Comparison of ENCODE assay signal across 9 mouse cellular contexts in the genomic region with DNA sequence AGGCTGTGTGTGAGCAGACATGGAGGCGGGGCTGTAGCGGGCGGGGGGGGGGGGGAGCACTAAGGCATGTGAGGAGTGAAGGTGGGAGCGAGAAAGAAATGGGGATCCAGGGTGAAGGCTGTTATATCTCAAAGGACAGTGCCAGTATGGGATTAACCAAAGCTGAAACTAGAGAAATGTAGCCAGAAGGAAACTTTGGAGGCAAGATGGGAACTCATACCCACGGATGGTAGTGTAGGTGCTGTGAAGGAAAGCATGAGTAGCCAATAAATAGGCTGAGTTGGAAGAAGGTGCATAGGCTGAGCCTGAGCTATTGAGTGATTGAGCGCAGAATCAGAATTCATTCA. TPM values are rescaled to one million over a fixed set of nuclear protein-coding genes. Genes with fewer than 3 reads are reported as not detected.
DNase-seq lines count a peak whose midpoint lies in the region; ATAC-seq and TF ChIP-seq lines count a peak whose summit lies in the region.
"Had no signal": no experiment of that assay in that cellular context is flagged by ENCODE, and none has a peak within 500 bp of the region (broad histone marks: within the 10 kb centered on the region; RNA-seq: fewer than 3 reads in every experiment).

No protein-coding gene starts in this region.

- no peak for DNase-seq in heart, adult 2 months
- no peak for DNase-seq in ES-E14 (ENCODE audit: low read depth, low spot score)
- DNase-seq in forebrain, postnatal 0 days = no peak
- DNase-seq in liver, postnatal 0 days = no peak
- DNase-seq in left cerebral cortex, adult 18-20 months (ENCODE audit: low spot score in 2 of 2) = no peak
- no peak for DNase-seq in kidney, adult 9 months

- H3K4me2 ChIP-seq in heart, embryonic 14.5 days (ENCODE audit: low read length) = peak overlapping the region; percentile 64
- peak overlapping the region; percentile 38 for H3K4me2 ChIP-seq in forebrain, postnatal 0 days (ENCODE audit: low read depth)
- peak overlapping the region; percentile 85 for H3K4me2 ChIP-seq in liver, postnatal 0 days (ENCODE audit: low read depth, low read length)

- no peaks in the 10 kb centered on the region for H3K9me3 ChIP-seq in heart, embryonic 14.5 days (ENCODE audit: control insufficient read depth, low read length)
- H3K9me3 ChIP-seq in ES-E14 (ENCODE audit: control insufficient read depth, insufficient read depth, low read depth, low read length) = no peaks in the 10 kb centered on the region
- no peaks in the 10 kb centered on the region for H3K9me3 ChIP-seq in forebrain, postnatal 0 days (ENCODE audit: low read length)
- H3K9me3 ChIP-seq in liver, postnatal 0 days (ENCODE audit: low read length) = no peaks in the 10 kb centered on the region

- no peaks in the 10 kb centered on the region for H3K27me3 ChIP-seq in heart, embryonic 14.5 days (ENCODE audit: control insufficient read depth, insufficient read depth, low read length)
- no peaks in the 10 kb centered on the region for H3K27me3 ChIP-seq in heart, adult 2 months (ENCODE audit: control insufficient read depth, insufficient read depth, low read length)
- no peaks in the 10 kb centered on the region for H3K27me3 ChIP-seq in forebrain, postnatal 0 days (ENCODE audit: insufficient read depth, low read length)
- H3K27me3 ChIP-seq in liver, postnatal 0 days (ENCODE audit: insufficient read depth, low read length) = no peaks in the 10 kb centered on the region

- TF ChIP-seq EP300 in heart, adult 2 months (IDR thresholded peaks at IDR 0.05; ENCODE audit: insufficient read depth, low read depth, low read length) = no peak
- TF ChIP-seq EP300 in liver, postnatal 0 days (IDR thresholded peaks at IDR 0.05; ENCODE audit: low read depth) = no peak

- 26% methylated on average over 5 of the region's 6 CpGs for WGBS in heart, embryonic 14.5 days
- WGBS in heart, adult 2 months = 25% methylated on average over 6 of the region's 6 CpGs
- WGBS in forebrain, postnatal 0 days = 31% methylated on average over 5 of the region's 6 CpGs
- 18% methylated on average over 5 of the region's 6 CpGs for WGBS in liver, postnatal 0 days (ENCODE audit: insufficient replicate concordance)

- TF ChIP-seq CTCF in heart, adult 2 months (IDR thresholded peaks at IDR 0.05) = no peak
- TF ChIP-seq CTCF in forebrain, postnatal 0 days (IDR thresholded peaks at IDR 0.05; ENCODE audit: low read depth) = no peak
- TF ChIP-seq CTCF in liver, postnatal 0 days (IDR thresholded peaks at IDR 0.05; ENCODE audit: low read depth) = no peak

- H3K27ac ChIP-seq in heart, embryonic 14.5 days (replicated peaks in 1 of 2; ENCODE audit: control insufficient read depth in 1 of 2, insufficient read depth in 1 of 2, low read depth in 2 of 2, low read length in 2 of 2) = no peak overlapping the region
- H3K27ac ChIP-seq in heart, adult 2 months = no peak overlapping the region
- H3K27ac ChIP-seq in ES-E14 (ENCODE audit: insufficient read depth, low read depth, low read length, poor library complexity, severe bottlenecking) = no peak overlapping the region
- H3K27ac ChIP-seq in forebrain, postnatal 0 days (ENCODE audit: low read depth, low read length) = peak overlapping the region; percentile 59; the same call in 1 of the 2 replicates
- H3K27ac ChIP-seq in liver, postnatal 0 days (ENCODE audit: low read depth) = peak overlapping the region; percentile 66

- H3K9ac ChIP-seq in heart, embryonic 14.5 days (ENCODE audit: low read length) = no peak overlapping the region; the same call in 1 of the 2 replicates
- H3K9ac ChIP-seq in heart, adult 2 months (ENCODE audit: low read depth, low read length) = no peak overlapping the region
- peak overlapping the region; percentile 48; the same call in 1 of the 2 replicates for H3K9ac ChIP-seq in ES-E14 (ENCODE audit: insufficient read depth, low read depth, low read length, poor library complexity, severe bottlenecking)
- H3K9ac ChIP-seq in forebrain, postnatal 0 days = 0 out of 2 replicates have a peak overlapping the region, but pooled peaks have one; percentile 31
- H3K9ac ChIP-seq in liver, postnatal 0 days (replicated peaks) = no peak overlapping the region

- no peak for ATAC-seq in heart, embryonic 14.5 days (ENCODE audit: insufficient number of reproducible peaks, insufficient read depth, low FRiP score, low read depth)
- no peak for ATAC-seq in forebrain, postnatal 0 days
- ATAC-seq in liver, postnatal 0 days = no peak
- ATAC-seq in erythroid progenitor cell, adult 5-6 weeks (replicated peaks; ENCODE audit: low FRiP score, poor library complexity, severe bottlenecking) = no peak

- intact Hi-C loops in heart, adult 2 months (cut with DNase I) = loop anchor here (5.0 kb wide), 1 partner anchor 67 kb away; no protein-coding TSS in a partner anchor

- H3K79me2 ChIP-seq in heart, adult 2 months (replicated peaks; ENCODE audit: control insufficient read depth, insufficient read depth, low read length) = no peaks in the 10 kb centered on the region

- no peaks in the 10 kb centered on the region for H3K36me3 ChIP-seq in heart, embryonic 14.5 days (ENCODE audit: control insufficient read depth, insufficient read depth, low read length)
- no peaks in the 10 kb centered on the region for H3K36me3 ChIP-seq in heart, adult 2 months (ENCODE audit: control insufficient read depth, insufficient read depth, low read length)
- peaks cover 2% of the 10 kb centered on the region; the same call in 1 of the 2 replicates for H3K36me3 ChIP-seq in ES-E14 (ENCODE audit: control insufficient read depth, insufficient read depth, low read length, poor library complexity, severe bottlenecking)
- no peaks in the 10 kb centered on the region for H3K36me3 ChIP-seq in forebrain, postnatal 0 days (ENCODE audit: insufficient read depth)
- no peaks in the 10 kb centered on the region for H3K36me3 ChIP-seq in liver, postnatal 0 days (replicated peaks; ENCODE audit: insufficient read depth, low read length)

- peaks cover 11 to 25% of the 10 kb centered on the region in 2 experiments for H3K4me1 ChIP-seq in heart, embryonic 14.5 days (ENCODE audit: control insufficient read depth in 2 of 2, insufficient read depth in 2 of 2, low read length in 2 of 2)
- no peaks in the 10 kb centered on the region; the same call in none of the 2 replicates for H3K4me1 ChIP-seq in heart, adult 2 months (ENCODE audit: control insufficient read depth, insufficient read depth, low read length)
- H3K4me1 ChIP-seq in ES-E14 (ENCODE audit: control insufficient read depth in 2 of 2, insufficient read depth in 2 of 2, low read length in 2 of 2, poor library complexity in 1 of 2) = peaks cover 0 to 9% of the 10 kb centered on the region in 2 experiments; a peak in 1 of 4 replicates
- no peaks in the 10 kb centered on the region; the same call in 1 of the 2 replicates for H3K4me1 ChIP-seq in forebrain, postnatal 0 days (ENCODE audit: insufficient read depth)
- H3K4me1 ChIP-seq in liver, postnatal 0 days (ENCODE audit: insufficient read depth) = peaks cover 16% of the 10 kb centered on the region

- H3K4me3 ChIP-seq in heart, embryonic 14.5 days (ENCODE audit: control insufficient read depth in 1 of 2, insufficient read depth in 1 of 2, low read depth in 1 of 2, low read length in 2 of 2) = peak overlapping the region; percentile 52 to 59
- no peak overlapping the region; the same call in 1 of the 2 replicates for H3K4me3 ChIP-seq in heart, adult 2 months
- peak overlapping the region; percentile 54 to 93 for H3K4me3 ChIP-seq in ES-E14 (ENCODE audit: insufficient read depth in 1 of 2, low read depth in 1 of 2, low read length in 2 of 2, poor library complexity in 1 of 2, severe bottlenecking in 1 of 2)
- H3K4me3 ChIP-seq in forebrain, postnatal 0 days (ENCODE audit: low read depth, low read length) = peak overlapping the region; percentile 54
- H3K4me3 ChIP-seq in liver, postnatal 0 days (ENCODE audit: low read depth, low read length) = peak overlapping the region; percentile 64

- TF ChIP-seq POLR2A in heart, adult 2 months (IDR thresholded peaks at IDR 0.05; ENCODE audit: insufficient read depth, low read depth, low read length) = no peak

- in situ Hi-C loops in ES-E14 (cut with MboI; ENCODE audit: low sequenced_read_pairs in 2 of 2, unreplicated experiment in 2 of 2) = loop anchor here in 1 of 2 experiments (25.0 kb wide), 1 partner anchor 113 kb away; no protein-coding TSS in a partner anchor

RNA-seq across cellular contexts. Expression of gene Ppp1r3f, which starts 0.8 kb away (rescaled TPM):
- 1.2 TPM in 2 replicates for polyA plus RNA-seq in heart, embryonic 14.5 days (2014; fragmentation: Nextera tagmentation; extraction: Ambion mirVana)
- total RNA-seq in heart, adult 2 months (2021) = 1 to 10 TPM; 2.6 to 3.0 TPM
- polyA plus RNA-seq in heart, adult 2 months (2012; rRNA removed) = 1.8 and 2.2 TPM in 2 replicates
- total RNA-seq in ES-E14 (2012; rRNA removed) = 1.7 and 2.4 TPM in 2 replicates
- total RNA-seq in forebrain, postnatal 0 days (2014; rRNA removed) = 15.5 and 23.7 TPM in 2 replicates
- polyA plus RNA-seq in forebrain, postnatal 0 days (2015; fragmentation: Nextera tagmentation; extraction: Ambion mirVana) = 4.6 and 7.3 TPM in 2 replicates
- 0.26 and 0.35 TPM in 2 replicates for polyA plus RNA-seq in liver, postnatal 0 days (2015; fragmentation: Nextera tagmentation; extraction: Ambion mirVana)
- 10.1 TPM in 1 of 2 replicates, not detected in the other for total RNA-seq in erythroid progenitor cell, adult 5-6 weeks (2015; ENCODE audit: low replicate concordance)
- total RNA-seq in erythroid progenitor cell, adult 5-6 weeks (2017; ENCODE audit: low replicate concordance) = 0.26 TPM in 1 of 2 replicates, not detected in the other
- total RNA-seq in left cerebral cortex, adult 18-20 months (2021) = 10 to 100 TPM; 20.3 to 29.1 TPM

RNA-seq across cellular contexts. Expression of gene Foxp3, which starts 1.4 kb away (rescaled TPM):
- not detected in 2 replicates for polyA plus RNA-seq in heart, embryonic 14.5 days (2014; fragmentation: Nextera tagmentation; extraction: Ambion mirVana)
- total RNA-seq in heart, adult 2 months (2021) = not detected
- not detected in 2 replicates for polyA plus RNA-seq in heart, adult 2 months (2012; rRNA removed)
- total RNA-seq in ES-E14 (2012; rRNA removed) = 0.49 and 0.63 TPM in 2 replicates
- 0.23 TPM in 1 of 2 replicates, not detected in the other for total RNA-seq in forebrain, postnatal 0 days (2014; rRNA removed)
- 0.11 and 0.23 TPM in 2 replicates for polyA plus RNA-seq in forebrain, postnatal 0 days (2015; fragmentation: Nextera tagmentation; extraction: Ambion mirVana)
- not detected in 2 replicates for polyA plus RNA-seq in liver, postnatal 0 days (2015; fragmentation: Nextera tagmentation; extraction: Ambion mirVana)
- total RNA-seq in erythroid progenitor cell, adult 5-6 weeks (2015; ENCODE audit: low replicate concordance) = 2.2 and 3.8 TPM in 2 replicates
- not detected in 2 replicates for total RNA-seq in erythroid progenitor cell, adult 5-6 weeks (2017; ENCODE audit: low replicate concordance)
- total RNA-seq in left cerebral cortex, adult 18-20 months (2021) = not detected
- total RNA-seq: layer of hippocampus, adult 18-20 months had no signal

RNA-seq across cellular contexts. Expression of gene Ccdc22, which starts 30.5 kb away (rescaled TPM):
- polyA plus RNA-seq in heart, embryonic 14.5 days (2014; fragmentation: Nextera tagmentation; extraction: Ambion mirVana) = 16.1 and 17.4 TPM in 2 replicates
- total RNA-seq in heart, adult 2 months (2021) = 10 to 100 TPM; 11.4 to 12.1 TPM
- polyA plus RNA-seq in heart, adult 2 months (2012; rRNA removed) = 9.6 and 11.2 TPM in 2 replicates
- 19.5 and 23.9 TPM in 2 replicates for total RNA-seq in ES-E14 (2012; rRNA removed)
- total RNA-seq in forebrain, postnatal 0 days (2014; rRNA removed) = 36.4 and 36.7 TPM in 2 replicates
- polyA plus RNA-seq in forebrain, postnatal 0 days (2015; fragmentation: Nextera tagmentation; extraction: Ambion mirVana) = 25.8 and 27.5 TPM in 2 replicates
- 9.9 and 10.5 TPM in 2 replicates for polyA plus RNA-seq in liver, postnatal 0 days (2015; fragmentation: Nextera tagmentation; extraction: Ambion mirVana)
- total RNA-seq in erythroid progenitor cell, adult 5-6 weeks (2015; ENCODE audit: low replicate concordance) = 8.6 and 9.2 TPM in 2 replicates
- 12.0 and 17.3 TPM in 2 replicates for total RNA-seq in erythroid progenitor cell, adult 5-6 weeks (2017; ENCODE audit: low replicate concordance)
- 10 to 100 TPM; 29.0 to 34.2 TPM for total RNA-seq in left cerebral cortex, adult 18-20 months (2021)

RNA-seq across cellular contexts. Expression of gene Cacna1f, which starts 32.0 kb away (rescaled TPM):
- polyA plus RNA-seq in heart, embryonic 14.5 days (2014; fragmentation: Nextera tagmentation; extraction: Ambion mirVana) = not detected in 2 replicates
- total RNA-seq in heart, adult 2 months (2021) = not detected
- 0.02 TPM in 1 of 2 replicates, not detected in the other for polyA plus RNA-seq in heart, adult 2 months (2012; rRNA removed)
- total RNA-seq in ES-E14 (2012; rRNA removed) = 0.16 TPM in 1 of 2 replicates, not detected in the other
- total RNA-seq in forebrain, postnatal 0 days (2014; rRNA removed) = 0.10 and 0.23 TPM in 2 replicates
- polyA plus RNA-seq in forebrain, postnatal 0 days (2015; fragmentation: Nextera tagmentation; extraction: Ambion mirVana) = 0.06 and 0.10 TPM in 2 replicates
- 0.05 and 0.07 TPM in 2 replicates for polyA plus RNA-seq in liver, postnatal 0 days (2015; fragmentation: Nextera tagmentation; extraction: Ambion mirVana)
- total RNA-seq in erythroid progenitor cell, adult 5-6 weeks (2015; ENCODE audit: low replicate concordance) = not detected in 2 replicates
- total RNA-seq in erythroid progenitor cell, adult 5-6 weeks (2017; ENCODE audit: low replicate concordance) = not detected in 2 replicates
- total RNA-seq in left cerebral cortex, adult 18-20 months (2021) = under 1 TPM in 1 of 2 experiments, not detected in 1; 0.33 TPM
- total RNA-seq: layer of hippocampus, adult 18-20 months had no signal

Comparison
In these comparisons a context has a peak if more than half of its experiments do, and no peak if none do; other contexts are left out.
1. H3K27ac ChIP-seq: peak in forebrain, postnatal 0 days (single experiment) and liver, postnatal 0 days (single experiment); none in heart, embryonic 14.5 days (0 of 2), heart, adult 2 months (single experiment) and ES-E14 (single experiment).
2. H3K9ac ChIP-seq: peak in ES-E14 (single experiment) and forebrain, postnatal 0 days (single experiment); none in heart, embryonic 14.5 days (single experiment), heart, adult 2 months (single experiment) and liver, postnatal 0 days (single experiment).
3. Peak in every context shown above with its lines, with median percentiles within 50 percentile points of each other: H3K4me2 ChIP-seq.